Mouse (Mus musculus) retina, adult 2 months (tissue): ENCODE data around the gene Gng12.
"Not testable (repeated sequence)": the region's sequence is repeated elsewhere in the genome, so short reads cannot be mapped to it uniquely, and the experiment has no call there.

Experiments used
- DNase-seq: peaks from one replicate; pipeline ENCODE4 v3.0.0-alpha.2; 2012; ENCODE audit warnings: low read depth, low spot score

Gng12 gene

GRCm38 (mm10) chr6:66989518-66989917, 93.3 kb downstream of the Gng12 start:
- DNase-seq: no peak

- no peak for DNase-seq
Measured at GRCm38 (mm10) chr6:66992232-66992631, 96.0 kb downstream of the Gng12 start.

GRCm38 (mm10) chr6:66992786-66993185, 96.6 kb downstream of the Gng12 start:
- DNase-seq: no peak

GRCm38 (mm10) chr6:66994981-66995380, 98.8 kb downstream of the Gng12 start:
- no peak for DNase-seq

GRCm38 (mm10) chr6:66995825-66996224, 99.6 kb downstream of the Gng12 start:
- DNase-seq: no peak

GRCm38 (mm10) chr6:66996257-66996656, 100.1 kb downstream of the Gng12 start:
- no peak for DNase-seq

GRCm38 (mm10) chr6:66998645-66999044, 102.4 kb downstream of the Gng12 start:
- DNase-seq: no peak

- no peak for DNase-seq
Measured at GRCm38 (mm10) chr6:66999800-67000199, 103.6 kb downstream of the Gng12 start.

GRCm38 (mm10) chr6:67009888-67010287, 113.7 kb downstream of the Gng12 start:
- no peak for DNase-seq

GRCm38 (mm10) chr6:67010370-67011216, 114.4 kb downstream of the Gng12 start:
- no peak for DNase-seq

GRCm38 (mm10) chr6:67011217-67011518, 115.0 kb downstream of the Gng12 start:
- no peak for DNase-seq

GRCm38 (mm10) chr6:67013293-67013948, 117.2 kb downstream of the Gng12 start:
- no peak for DNase-seq

- DNase-seq: no peak
Measured at GRCm38 (mm10) chr6:67013949-67014678, 117.9 kb downstream of the Gng12 start.

- DNase-seq: no peak
Measured at GRCm38 (mm10) chr6:67014679-67015075, 118.5 kb downstream of the Gng12 start.

GRCm38 (mm10) chr6:67015739-67016519, 119.7 kb downstream of the Gng12 start:
- no peak for DNase-seq

- DNase-seq: no peak
Measured at GRCm38 (mm10) chr6:67016520-67017111, 120.4 kb downstream of the Gng12 start.

GRCm38 (mm10) chr6:67018365-67018764, 122.2 kb downstream of the Gng12 start:
- DNase-seq: no peak

GRCm38 (mm10) chr6:67019001-67019400, 122.8 kb downstream of the Gng12 start:
- not testable (repeated sequence) for DNase-seq

GRCm38 (mm10) chr6:67021308-67021707, 125.1 kb downstream of the Gng12 start:
- no peak for DNase-seq

- no peak for DNase-seq
Measured at GRCm38 (mm10) chr6:67023729-67024128, 127.5 kb downstream of the Gng12 start.

- DNase-seq: no peak
Measured at GRCm38 (mm10) chr6:67026661-67027060, 130.5 kb downstream of the Gng12 start.
